Mouse (Mus musculus) limb, embryonic 13.5 days (tissue): Measurements from ENCODE around the gene Map3k6. TPM values are rescaled to one million over a fixed set of nuclear protein-coding genes. Genes with fewer than 3 reads are reported as not detected.

Experiments used
- ATAC-seq: fragments of 200-750 bp; cut with Nextera tagmentation; 2 replicates; pipeline ENCODE4 v1.8.0; 2017; ENCODE audit warnings: low read depth, moderate number of reproducible peaks, moderate TSS enrichment; ENCODE audit not compliant: low FRiP score
- H3K27ac ChIP-seq: fragments of 300-500 bp; sonication (generic); 2 replicates; pipeline ENCODE4 v1.5.1; 2015; ENCODE audit warnings: inconsistent platforms, mild to moderate bottlenecking, moderate library complexity
- H3K27me3 ChIP-seq: fragments of 300-500 bp; sonication (generic); 2 replicates; pipeline ENCODE4 v1.6.1; 2015; ENCODE audit warnings: mild to moderate bottlenecking, inconsistent platforms
- H3K36me3 ChIP-seq: fragments of 300-500 bp; sonication (generic); 2 replicates; pipeline ENCODE4 v1.6.1; 2015; ENCODE audit warnings: inconsistent platforms, mild to moderate bottlenecking, moderate library complexity
- H3K4me1 ChIP-seq: fragments of 300-500 bp; sonication (generic); 2 replicates; pipeline ENCODE4 v1.6.1; 2015; ENCODE audit warnings: inconsistent platforms
- H3K4me2 ChIP-seq: fragments of 300-500 bp; sonication (generic); replicated peaks from 2 replicates; pipeline ENCODE4 v1.6.1; 2015; ENCODE audit warnings: inconsistent platforms, mild to moderate bottlenecking, moderate library complexity
- H3K4me3 ChIP-seq: fragments of 300-500 bp; sonication (generic); 2 replicates; pipeline ENCODE4 v1.5.1; 2015; ENCODE audit warnings: moderate library complexity, mild to moderate bottlenecking, inconsistent platforms
- H3K9ac ChIP-seq: fragments of 300-500 bp; sonication (generic); 2 replicates; pipeline ENCODE4 v1.6.1; 2015; ENCODE audit warnings: mild to moderate bottlenecking, inconsistent platforms
- H3K9me3 ChIP-seq: fragments of 300-500 bp; sonication (generic); 2 replicates; pipeline ENCODE4 v1.6.1; 2016; ENCODE audit warnings: inconsistent platforms
- WGBS: fragments of 180-500 bp; shearing (Covaris S2); methylation state at CpG from one replicate; pipeline ENCODE4 v1.1.7; 2015; 5-methylcytosine and 5-hydroxymethylcytosine counted together
- polyA plus RNA-seq: library from polyadenylated mRNA; unstranded; fragments of >200 nt; fragmentation: Nextera tagmentation; extraction: Ambion mirVana; gene quantifications from 2 replicates; pipeline ENCODE4 v1.2.1, GENCODE M21; 2015

The Map3k6 gene
- 2.4 and 2.6 TPM in 2 replicates for polyA plus RNA-seq

DNA sequence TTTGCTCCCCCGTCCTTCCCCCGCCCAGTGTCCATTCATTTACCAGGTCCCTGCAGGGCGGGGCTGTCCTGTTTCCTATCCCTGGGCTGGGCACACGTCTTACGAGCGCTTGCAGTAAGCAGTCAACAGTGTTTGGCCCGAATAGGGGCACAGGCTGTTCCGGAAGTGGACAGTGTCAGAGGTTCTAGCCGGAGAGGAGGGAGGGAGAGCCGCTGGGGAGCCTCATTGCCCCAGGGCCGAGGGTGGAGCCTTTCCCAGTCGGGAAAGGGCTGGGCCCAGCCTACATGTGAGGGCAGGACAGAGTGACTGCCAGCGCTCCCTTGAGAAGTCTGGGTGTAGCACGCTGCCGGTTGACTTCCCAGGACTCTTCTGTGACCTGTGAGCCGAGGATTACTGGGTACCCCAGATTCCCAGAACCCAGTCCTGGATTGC is at the start of gene Map3k6:
TSS of gene Map3k6 (plus strand) at position 329 of the 432 bp plus-strand sequence.
- 4% methylated on average over 16 of the region's 16 CpGs for WGBS
- Histone ChIP-seq H3K9me3 (no peaks in the 10 kb centered on the region), H3K36me3 (no peaks in the 10 kb centered on the region), H3K4me2 (peak within 1 kb of the TSS; percentile 87), H3K9ac (peak within 1 kb of the TSS; percentile 72), H3K4me3 (peak within 1 kb of the TSS; percentile 61), H3K4me1 (peaks cover 7% of the 10 kb centered on the region), H3K27me3 (peaks cover 44% of the 10 kb centered on the region), H3K27ac (peak within 1 kb of the TSS; percentile 44; the same call in 1 of the 2 replicates)
- no peak for ATAC-seq

GRCm38 (mm10) chr4:133194482-133194881 is 46.1 kb upstream of the Map3k6 start:
- H3K4me3 ChIP-seq = no peak overlapping the region
- no peak overlapping the region for H3K4me2 ChIP-seq
- H3K9ac ChIP-seq = no peak overlapping the region
- peaks cover 44% of the 10 kb centered on the region for H3K4me1 ChIP-seq
- peaks cover 73% of the 10 kb centered on the region for H3K36me3 ChIP-seq
- H3K9me3 ChIP-seq = no peaks in the 10 kb centered on the region
- no peak overlapping the region for H3K27ac ChIP-seq
- ATAC-seq = no peak
- WGBS = 89% methylated on average over 11 of the region's 11 CpGs
- no peaks in the 10 kb centered on the region for H3K27me3 ChIP-seq

DNA sequence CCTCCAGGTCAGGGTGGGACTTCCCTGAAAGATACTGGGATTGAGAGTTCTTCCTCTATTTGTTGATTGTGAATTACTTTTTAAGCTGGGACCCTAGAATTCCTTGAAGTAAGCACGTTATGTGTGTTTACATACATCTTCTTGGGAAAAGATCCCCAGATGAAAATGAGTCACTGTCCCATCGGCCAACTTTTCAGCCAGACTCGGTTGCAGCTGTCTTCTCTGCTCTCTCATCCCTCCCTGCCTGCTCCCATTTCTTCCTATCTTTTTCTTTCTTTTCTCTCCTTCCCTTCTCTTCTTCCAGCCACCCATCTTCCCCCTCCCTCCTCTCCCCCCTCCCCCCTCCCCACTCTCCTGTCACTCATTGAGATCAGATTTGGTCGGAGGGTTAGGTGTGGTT is 45.6 kb upstream of the Map3k6 start:
- H3K4me2 ChIP-seq = no peak overlapping the region
- H3K36me3 ChIP-seq = peaks cover 68% of the 10 kb centered on the region
- no peaks in the 10 kb centered on the region for H3K27me3 ChIP-seq
- no peaks in the 10 kb centered on the region for H3K9me3 ChIP-seq
- 70% methylated on average over 4 of the region's 4 CpGs for WGBS
- H3K4me1 ChIP-seq = peaks cover 48% of the 10 kb centered on the region
- no peak overlapping the region for H3K9ac ChIP-seq
- H3K4me3 ChIP-seq = no peak overlapping the region
- no peak overlapping the region for H3K27ac ChIP-seq
- ATAC-seq = no peak

DNA sequence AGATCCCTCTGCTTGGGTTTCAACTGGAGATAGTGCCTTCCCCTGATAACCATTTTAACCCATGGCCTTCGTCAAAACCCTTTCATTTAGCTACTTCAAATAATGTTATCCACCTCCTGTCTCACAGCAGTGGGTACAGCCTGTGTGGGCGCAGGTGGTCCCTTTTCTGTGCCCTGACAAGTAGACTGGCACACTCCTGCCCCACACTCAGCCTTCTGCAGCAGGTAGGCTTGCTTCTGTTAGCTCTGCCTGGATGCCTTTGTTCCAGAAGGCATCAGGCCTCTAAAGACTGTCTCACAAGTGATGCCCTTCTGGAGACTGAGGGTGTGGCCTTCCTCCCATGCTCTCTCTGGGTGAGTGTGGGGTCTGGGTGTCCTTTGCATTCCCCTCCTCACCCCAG is 44.5 kb upstream of the Map3k6 start:
- Histone ChIP-seq H3K9ac (0 out of 2 replicates have a peak overlapping the region, but pooled peaks have one; percentile 15), H3K27me3 (no peaks in the 10 kb centered on the region), H3K4me3 (no peak overlapping the region), H3K4me2 (no peak overlapping the region), H3K27ac (peak overlapping the region; percentile 93; the same call in 1 of the 2 replicates), H3K36me3 (peaks cover 57% of the 10 kb centered on the region), H3K9me3 (no peaks in the 10 kb centered on the region), H3K4me1 (peaks cover 59% of the 10 kb centered on the region)
- WGBS = 85% methylated on average over 2 of the region's 2 CpGs
- no peak for ATAC-seq

DNA sequence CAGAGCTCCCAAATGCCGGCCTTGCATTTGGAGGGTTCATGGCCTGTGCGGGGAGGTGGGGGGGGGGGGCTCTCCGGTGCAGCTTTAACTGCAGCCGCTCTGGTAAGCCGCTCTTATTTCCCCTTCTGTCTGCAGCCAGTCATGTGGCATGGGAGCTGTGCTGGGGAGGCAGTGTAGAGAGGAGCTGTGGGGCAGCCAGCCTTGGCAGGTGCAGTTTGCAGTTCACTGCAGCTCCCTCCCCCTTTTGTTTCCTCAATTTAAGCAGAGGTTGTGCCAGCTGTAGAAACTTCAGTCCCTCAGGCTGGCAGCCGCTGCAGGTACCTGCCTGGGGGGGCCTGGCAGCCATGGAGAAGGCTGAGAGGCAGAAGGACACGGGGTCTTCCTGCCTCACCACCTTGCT is 43.8 kb upstream of the Map3k6 start:
- Histone ChIP-seq H3K27me3 (no peaks in the 10 kb centered on the region), H3K27ac (peak overlapping the region; percentile 93), H3K4me3 (no peak overlapping the region), H3K9ac (peak overlapping the region; percentile 31; the same call in 1 of the 2 replicates), H3K9me3 (no peaks in the 10 kb centered on the region), H3K4me2 (peak overlapping the region; percentile 38; the same call in 1 of the 2 replicates), H3K4me1 (peaks cover 65% of the 10 kb centered on the region), H3K36me3 (peaks cover 50% of the 10 kb centered on the region)
- no peak for ATAC-seq
- 19% methylated on average over 7 of the region's 7 CpGs for WGBS

GRCm38 (mm10) chr4:133197355-133197754 is 43.3 kb upstream of the Map3k6 start:
- Histone ChIP-seq H3K4me1 (peaks cover 66% of the 10 kb centered on the region), H3K4me3 (no peak overlapping the region), H3K36me3 (peaks cover 45% of the 10 kb centered on the region), H3K4me2 (peak overlapping the region; percentile 38), H3K27ac (peak overlapping the region; percentile 93), H3K27me3 (no peaks in the 10 kb centered on the region), H3K9ac (peak overlapping the region; percentile 48), H3K9me3 (no peaks in the 10 kb centered on the region)
- peak; percentile 22; the same call in 1 of the 2 replicates for ATAC-seq
- 8% methylated on average over 5 of the region's 5 CpGs for WGBS

- no peak overlapping the region for H3K4me3 ChIP-seq
- 11% methylated on average over 13 of the region's 13 CpGs for WGBS
- H3K9me3 ChIP-seq = no peaks in the 10 kb centered on the region
- peaks cover 40% of the 10 kb centered on the region for H3K36me3 ChIP-seq
- H3K27ac ChIP-seq = peak overlapping the region; percentile 93
- H3K4me1 ChIP-seq = peaks cover 66% of the 10 kb centered on the region
- H3K27me3 ChIP-seq = no peaks in the 10 kb centered on the region
- peak overlapping the region; percentile 38 for H3K4me2 ChIP-seq
- H3K9ac ChIP-seq = peak overlapping the region; percentile 48
- peak; percentile 72 for ATAC-seq
Measured at GRCm38 (mm10) chr4:133197801-133198286, 42.8 kb upstream of the Map3k6 start.

GRCm38 (mm10) chr4:133198337-133199180 is 42.1 kb upstream of the Map3k6 start:
- Histone ChIP-seq H3K36me3 (peaks cover 32% of the 10 kb centered on the region), H3K4me3 (no peak overlapping the region), H3K9me3 (no peaks in the 10 kb centered on the region), H3K4me1 (peaks cover 69% of the 10 kb centered on the region), H3K4me2 (peak overlapping the region; percentile 38), H3K9ac (peak overlapping the region; percentile 48), H3K27ac (peak overlapping the region; percentile 93), H3K27me3 (no peaks in the 10 kb centered on the region)
- ATAC-seq = peak; percentile 5; the same call in 1 of the 2 replicates
- WGBS = 11% methylated on average over 19 of the region's 19 CpGs

- Histone ChIP-seq H3K4me1 (peaks cover 77% of the 10 kb centered on the region), H3K9ac (peak overlapping the region; percentile 39; the same call in 1 of the 2 replicates)
- 34% methylated on average over 6 of the region's 6 CpGs for WGBS
Measured at GRCm38 (mm10) chr4:133199743-133200142, 40.9 kb upstream of the Map3k6 start.

GRCm38 (mm10) chr4:133200343-133200742 is 40.3 kb upstream of the Map3k6 start:
- no peak for ATAC-seq
- WGBS = 38% methylated on average over 21 of the region's 21 CpGs
- Histone ChIP-seq H3K9me3 (no peaks in the 10 kb centered on the region), H3K9ac (peak overlapping the region; percentile 39; the same call in 1 of the 2 replicates), H3K27ac (peak overlapping the region; percentile 81), H3K4me3 (no peak overlapping the region), H3K27me3 (no peaks in the 10 kb centered on the region), H3K4me2 (peak overlapping the region; percentile 39), H3K36me3 (peaks cover 17% of the 10 kb centered on the region), H3K4me1 (peaks cover 78% of the 10 kb centered on the region)

More at GRCm38 (mm10) chr4:133199743-133200142, 40.9 kb upstream of the Map3k6 start:
- peak overlapping the region; percentile 39 for H3K4me2 ChIP-seq
- H3K27me3 ChIP-seq = no peaks in the 10 kb centered on the region
- H3K4me3 ChIP-seq = no peak overlapping the region
- ATAC-seq = no peak
- H3K36me3 ChIP-seq = peaks cover 21% of the 10 kb centered on the region
- peak overlapping the region; percentile 81 for H3K27ac ChIP-seq
- no peaks in the 10 kb centered on the region for H3K9me3 ChIP-seq

DNA sequence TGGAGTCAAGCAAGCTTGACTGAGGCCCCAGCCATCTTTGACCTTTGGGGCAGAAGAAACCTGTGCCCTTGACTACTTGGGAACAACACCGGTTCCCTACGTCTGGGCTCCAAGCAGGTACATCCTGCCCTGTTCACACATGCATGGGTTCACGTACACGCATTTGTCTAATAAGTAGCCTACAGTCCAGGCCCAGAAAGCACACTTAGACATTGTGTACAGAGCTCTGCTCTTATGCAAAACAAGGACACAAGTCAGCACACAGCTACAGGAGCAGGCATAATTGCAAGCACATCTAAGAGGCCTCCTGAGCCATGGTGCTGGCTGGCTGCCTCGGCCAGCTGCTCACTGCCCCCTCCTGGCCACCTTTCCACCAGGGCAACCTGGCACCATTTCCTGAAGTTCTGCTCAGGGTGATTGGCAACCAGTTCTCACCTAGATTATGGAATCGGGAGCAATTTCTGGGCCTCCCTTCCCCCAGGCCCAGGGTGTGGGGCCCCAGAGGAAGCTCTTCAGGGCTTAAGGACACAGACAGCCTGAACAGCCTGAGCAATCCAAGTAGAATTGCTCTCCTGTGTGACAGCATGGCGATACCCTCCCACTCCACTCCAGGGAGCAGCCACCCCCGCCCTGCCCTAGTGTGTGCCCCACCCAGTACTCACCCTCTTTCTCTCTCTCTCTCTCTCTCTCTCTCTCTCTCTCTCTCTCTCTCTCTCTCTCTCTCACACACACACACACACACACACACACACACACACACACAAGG is 39.4 kb upstream of the Map3k6 start:
- no peak for ATAC-seq
- peak overlapping the region; percentile 81 for H3K27ac ChIP-seq
- WGBS = 62% methylated on average over 8 of the region's 8 CpGs

More for the DNA sequence above, 39.4 kb upstream of the Map3k6 start:
- H3K9me3 ChIP-seq = no peaks in the 10 kb centered on the region
- no peak overlapping the region for H3K4me3 ChIP-seq
- H3K27me3 ChIP-seq = no peaks in the 10 kb centered on the region
- 0 out of 2 replicates have a peak overlapping the region, but pooled peaks have one; percentile 4 for H3K9ac ChIP-seq
- H3K4me1 ChIP-seq = peaks cover 70% of the 10 kb centered on the region
- peaks cover 9% of the 10 kb centered on the region for H3K36me3 ChIP-seq
- H3K4me2 ChIP-seq = no peak overlapping the region
